Mouse (Mus musculus) embryo, embryonic 10.5 days (tissue): ENCODE results near the gene 6430571L13Rik.
A peak's percentile ranks its signal among the peaks of the same experiment; 100 is the strongest.

Experiments used
- DNase-seq: peaks from one replicate; pipeline ENCODE4 v3.0.0-alpha.2; 2015; ENCODE audit warnings: low spot score

6430571L13Rik gene

DNA sequence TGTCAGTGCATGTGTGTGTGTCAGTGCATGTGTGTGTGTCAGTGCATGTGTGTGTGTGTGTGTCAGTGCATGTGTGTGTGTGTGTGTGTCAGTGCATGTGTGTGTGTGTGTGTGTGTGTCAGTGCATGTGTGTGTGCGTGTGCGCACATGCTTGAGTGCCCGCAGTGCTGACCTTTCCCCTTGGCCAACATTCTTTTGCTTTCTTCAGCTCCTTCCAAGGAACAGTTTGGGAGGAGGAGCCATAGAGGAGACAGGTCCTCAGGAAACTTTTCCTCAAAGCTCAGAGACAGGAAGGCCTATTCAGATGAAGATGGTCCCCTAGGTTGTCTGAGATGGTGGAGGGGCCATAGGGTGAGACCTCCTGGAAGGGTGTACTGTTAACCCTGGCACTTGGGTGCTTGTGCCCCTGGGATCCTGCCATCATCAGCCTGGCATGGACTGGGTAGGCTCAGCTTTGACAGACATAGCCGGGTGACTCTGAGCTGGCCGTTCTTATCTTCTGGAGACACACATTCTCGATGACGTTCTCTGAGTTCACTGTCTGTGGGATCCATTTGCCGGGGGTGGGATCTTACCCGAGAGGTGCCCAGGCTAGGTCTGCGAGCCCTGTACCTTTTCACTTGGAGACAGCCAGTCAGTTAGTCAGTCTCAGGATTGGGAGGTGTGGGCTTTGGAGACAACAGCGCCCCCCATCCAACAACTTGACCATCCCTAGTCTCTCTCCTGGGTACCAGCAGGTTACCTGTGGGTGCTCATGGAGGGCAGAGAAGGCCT is 33.1 kb upstream of the 6430571L13Rik start:
- no peak for DNase-seq

DNA sequence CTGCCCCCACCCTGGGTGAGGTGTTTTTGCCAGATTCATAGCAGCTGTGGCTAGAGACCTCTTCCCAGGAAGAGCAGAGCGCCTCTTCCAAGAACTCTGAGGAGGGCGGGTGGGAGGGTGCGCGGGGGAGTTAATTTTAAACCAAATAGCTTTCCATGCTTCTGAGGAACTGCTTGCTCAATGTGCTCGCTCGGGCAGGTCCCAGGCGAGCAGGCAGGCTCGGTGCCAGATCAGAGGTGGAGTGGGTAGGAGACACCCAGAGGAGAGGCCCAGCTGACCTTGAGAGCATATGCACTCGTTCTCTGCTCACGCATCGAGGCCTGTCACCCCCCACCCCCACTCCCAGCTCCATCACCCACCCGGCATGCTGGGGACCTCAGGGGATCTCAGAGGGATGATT is 32.5 kb upstream of the 6430571L13Rik start:
- no peak for DNase-seq

DNA sequence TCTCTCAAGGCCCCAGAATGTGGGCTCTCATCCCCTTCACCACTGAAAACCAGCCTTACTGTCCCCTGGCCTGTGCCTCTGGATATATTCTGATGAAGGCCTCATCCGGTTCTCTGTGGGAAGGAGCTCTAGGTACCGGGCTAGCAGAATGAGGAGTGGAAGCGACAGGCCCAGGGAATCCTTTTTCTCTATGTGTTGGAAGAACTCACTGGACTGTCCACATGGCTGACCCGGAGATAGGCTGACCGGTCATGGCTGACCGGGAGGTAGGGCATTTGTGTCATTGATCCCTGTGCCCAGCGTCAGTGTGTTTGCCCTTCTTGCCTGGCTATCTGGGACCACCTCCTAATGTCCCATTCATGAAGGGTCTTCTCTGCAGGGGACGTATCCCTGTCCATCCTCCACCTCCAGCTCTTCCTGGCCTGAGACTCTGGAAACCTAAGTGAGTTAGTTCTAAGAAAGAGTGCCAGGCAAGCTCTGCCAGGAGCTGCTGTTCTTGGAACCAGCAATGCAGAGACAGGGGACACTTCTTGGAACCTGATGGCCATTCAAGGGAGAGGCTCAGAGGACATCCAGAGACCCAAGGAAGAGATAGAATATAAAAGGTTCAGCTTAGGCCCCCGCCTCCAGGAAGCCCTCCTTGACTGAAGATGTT is 31.9 kb upstream of the 6430571L13Rik start:
- DNase-seq = no peak

DNA sequence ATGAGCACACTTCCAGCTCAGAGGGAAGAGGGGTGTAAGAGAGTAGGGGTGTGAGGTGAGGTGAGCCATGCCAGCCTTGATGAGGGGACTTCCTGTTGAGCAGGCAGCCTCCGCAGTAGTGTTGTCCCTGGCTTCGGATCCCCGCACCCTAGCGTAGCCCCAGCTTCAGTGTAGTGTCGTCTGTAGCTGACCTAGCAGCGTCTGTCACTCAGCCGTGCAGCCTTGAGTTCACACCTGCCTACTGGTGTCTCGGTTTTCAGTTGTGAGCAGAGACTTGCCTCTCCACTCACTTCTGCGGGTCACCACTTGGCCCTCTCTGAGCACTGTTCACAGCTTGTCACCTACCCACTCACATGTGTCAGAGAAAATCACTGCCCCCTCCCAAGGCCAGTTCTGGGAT is 31.2 kb upstream of the 6430571L13Rik start:
- no peak for DNase-seq

DNA sequence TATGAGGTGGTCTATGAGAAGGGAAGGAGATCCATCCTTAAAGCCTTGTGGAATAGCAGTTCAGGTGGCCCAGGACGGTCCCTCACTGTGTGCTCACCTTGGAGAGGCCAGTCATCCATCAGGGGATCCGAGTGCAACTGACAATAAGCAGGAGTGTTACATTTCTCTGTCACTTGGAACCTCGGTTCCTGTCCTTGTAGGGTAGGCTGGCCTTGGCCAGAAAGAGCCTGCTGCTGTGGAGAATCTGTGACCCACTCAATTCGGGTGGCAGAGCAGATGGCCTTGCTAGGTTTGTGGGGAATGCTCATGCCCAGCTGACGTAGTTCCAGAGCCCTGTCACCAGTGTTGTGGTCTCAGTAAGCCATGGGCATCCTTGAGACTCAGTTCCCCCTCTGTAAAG is 30.8 kb upstream of the 6430571L13Rik start:
- no peak for DNase-seq

DNA sequence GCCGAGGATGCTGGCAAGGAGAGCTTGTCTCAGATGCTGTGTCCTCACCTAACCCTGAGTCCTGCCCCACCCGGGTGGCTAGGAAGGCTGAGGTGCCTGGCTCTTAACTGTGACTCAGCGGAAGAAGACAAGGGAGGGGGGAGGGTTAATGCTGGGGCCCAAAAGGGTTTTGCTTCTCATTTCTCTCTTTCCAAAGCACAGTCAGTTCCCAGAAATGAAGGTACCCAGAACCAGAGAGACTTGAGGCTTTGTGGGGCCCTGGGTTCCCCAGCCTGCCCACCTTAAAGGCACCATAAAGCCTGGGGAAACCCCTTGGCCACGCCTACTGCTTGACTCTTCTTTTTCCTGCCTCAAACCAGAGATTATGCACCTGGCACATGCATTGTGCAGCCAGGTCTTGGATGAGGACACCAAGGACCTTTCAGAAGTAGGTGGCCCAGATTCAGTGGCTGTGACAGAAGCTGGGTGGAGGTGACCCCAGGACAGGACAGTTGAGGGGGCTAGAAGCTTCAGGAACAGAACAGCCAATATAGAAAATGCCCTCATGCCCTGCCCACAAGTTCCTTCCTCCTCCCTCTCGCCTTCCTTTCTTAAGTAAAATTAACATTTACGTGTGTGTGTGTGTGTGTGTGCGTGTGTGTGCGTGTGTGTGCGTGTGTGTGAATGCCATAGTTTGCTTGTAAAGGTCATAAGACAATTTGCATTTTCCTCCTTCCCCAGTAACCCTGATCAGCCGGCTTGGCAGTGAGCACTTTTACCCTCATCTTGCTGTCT is 27.4 kb upstream of the 6430571L13Rik start:
- DNase-seq = no peak

DNA sequence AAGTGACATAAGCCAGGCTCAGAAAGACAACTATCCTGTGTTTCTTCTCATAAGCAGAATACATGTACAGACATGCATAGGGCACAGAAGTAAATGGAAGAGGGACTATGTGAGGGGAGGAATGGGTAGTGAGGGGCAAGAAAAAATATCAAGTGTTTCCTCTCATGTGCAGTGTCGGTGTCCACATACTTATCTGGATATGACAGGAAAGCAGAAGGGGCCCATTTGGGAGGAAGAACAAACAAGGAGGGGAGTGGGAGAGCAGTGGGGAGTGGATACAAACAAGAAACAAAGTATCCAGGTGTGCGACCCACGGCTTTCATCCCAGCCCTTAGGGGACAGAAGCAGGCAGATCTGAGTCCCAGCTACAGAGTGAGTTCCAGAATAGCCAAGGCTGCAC is 26.5 kb upstream of the 6430571L13Rik start:
- no peak for DNase-seq

DNA sequence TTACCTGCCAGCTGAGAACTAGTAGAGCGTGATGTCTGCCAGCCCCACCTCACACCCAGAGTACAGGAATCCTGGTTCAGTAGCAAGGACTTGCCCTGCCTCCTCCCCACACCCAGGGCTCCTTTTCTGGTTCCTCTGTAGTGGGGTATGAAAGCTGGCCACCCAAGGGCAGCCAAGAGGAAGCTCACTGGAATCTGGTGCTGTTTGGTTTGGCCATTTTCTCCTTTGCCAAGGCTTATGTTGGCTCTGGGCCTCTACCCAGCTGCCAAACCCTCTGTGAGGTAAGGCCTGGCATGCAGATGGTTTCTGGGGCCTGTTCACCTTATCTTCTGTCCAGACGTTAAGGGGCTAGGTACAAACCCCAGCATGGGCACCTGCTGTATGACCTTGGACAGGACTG is 24.6 kb upstream of the 6430571L13Rik start:
- DNase-seq = no peak

DNA sequence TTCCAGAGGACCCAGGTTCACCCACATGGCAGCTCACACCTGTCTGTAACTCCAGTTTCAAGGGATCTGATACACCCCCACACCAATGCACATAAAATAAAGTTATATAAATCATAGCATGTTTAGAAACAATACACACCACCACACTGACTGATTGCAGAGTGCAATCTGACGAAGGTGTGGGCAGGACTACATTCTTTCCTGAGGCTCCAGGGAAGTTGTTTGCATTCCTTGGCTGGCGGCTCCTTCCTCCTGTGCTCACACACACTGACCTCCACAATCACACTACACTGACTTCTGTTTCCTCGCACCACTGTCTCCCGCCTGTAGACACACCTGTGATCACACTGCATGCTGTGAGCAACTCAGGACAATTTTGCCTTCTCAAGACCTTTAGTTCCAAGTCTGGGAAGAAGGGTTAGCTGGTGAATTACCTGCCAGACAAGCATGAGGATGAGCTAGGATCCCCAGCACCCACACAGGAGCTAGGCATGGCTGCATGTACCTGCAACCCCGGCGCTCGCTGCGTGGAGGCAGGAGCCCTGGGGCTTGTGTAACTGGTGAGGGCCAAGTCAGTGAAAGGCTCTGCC is 17.8 kb upstream of the 6430571L13Rik start:
- DNase-seq = no peak

DNA sequence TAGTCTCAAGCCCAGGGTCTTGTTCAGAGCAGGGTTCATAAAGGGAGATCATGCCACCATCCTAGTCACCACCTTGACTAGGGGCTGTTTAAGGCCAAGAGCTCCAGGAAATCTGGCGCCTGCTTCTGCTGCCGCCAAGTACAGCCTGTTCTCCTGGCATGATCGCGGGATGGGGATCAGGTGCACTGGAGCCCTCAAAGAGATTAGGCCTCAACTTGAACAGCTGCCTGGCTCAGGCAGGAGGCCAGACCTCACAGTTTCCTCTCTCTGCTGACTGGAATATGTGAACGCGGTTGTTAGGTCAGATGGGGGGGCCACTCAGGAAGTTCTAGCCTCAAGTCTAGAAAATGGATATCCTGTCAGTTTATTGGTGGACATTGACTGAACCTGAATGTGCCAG is 16.8 kb upstream of the 6430571L13Rik start:
- no peak for DNase-seq

DNA sequence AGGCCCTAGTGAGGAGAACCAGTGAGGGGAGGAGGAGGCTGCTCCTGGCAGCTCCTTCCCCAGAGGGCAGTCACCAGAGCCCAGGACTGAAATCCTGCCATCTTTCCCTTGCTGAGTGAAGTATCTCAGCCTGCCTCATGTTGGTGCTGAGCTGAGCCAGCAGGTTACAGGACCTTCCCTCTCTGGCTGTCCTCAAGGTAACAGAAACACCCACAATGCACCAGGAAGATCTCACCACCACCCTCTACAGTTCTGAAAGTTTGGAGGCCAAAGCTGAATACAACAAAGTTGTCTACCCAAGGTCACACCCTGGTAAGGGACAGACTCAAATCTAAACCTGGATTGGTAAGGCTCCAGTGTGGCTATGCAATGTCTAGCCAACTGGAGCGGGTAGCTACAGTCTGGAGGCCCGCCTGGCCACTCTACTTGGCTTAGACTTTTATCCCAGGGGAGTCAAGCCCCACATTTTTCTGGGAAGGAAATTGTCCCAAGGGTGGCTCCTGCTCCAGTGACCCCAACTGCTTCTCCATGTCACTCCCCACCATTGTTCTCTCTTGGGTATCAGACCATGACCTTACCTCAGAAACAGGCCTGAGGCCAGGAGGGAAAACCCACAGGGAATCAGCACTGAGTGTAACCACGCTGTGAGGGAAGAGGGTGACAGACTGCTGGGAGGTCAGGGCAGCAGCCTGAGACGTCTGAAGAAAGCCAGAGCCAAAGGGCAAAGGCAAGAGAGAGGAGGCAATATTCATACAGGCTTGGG is 15.4 kb upstream of the 6430571L13Rik start:
- DNase-seq = no peak

DNA sequence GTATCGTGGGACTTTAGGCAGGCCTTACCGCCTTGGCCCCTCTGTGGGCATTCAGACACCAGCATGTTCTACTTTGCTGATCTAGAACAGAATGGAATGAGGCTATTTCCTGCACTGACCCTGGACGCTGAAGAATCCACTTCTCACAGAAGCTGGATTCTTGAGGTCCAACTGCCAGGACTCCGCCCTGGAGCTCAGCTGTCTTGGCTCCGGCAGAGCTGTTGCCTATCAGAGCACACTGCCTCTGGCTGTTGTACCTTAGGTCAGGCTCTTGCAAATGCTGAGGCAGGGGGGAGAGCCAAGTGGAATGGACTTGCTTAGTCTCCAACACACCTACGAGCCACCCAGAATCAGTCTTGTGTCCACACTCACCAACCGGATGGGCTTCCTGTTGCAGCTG is 14.5 kb upstream of the 6430571L13Rik start:
- DNase-seq = no peak

DNA sequence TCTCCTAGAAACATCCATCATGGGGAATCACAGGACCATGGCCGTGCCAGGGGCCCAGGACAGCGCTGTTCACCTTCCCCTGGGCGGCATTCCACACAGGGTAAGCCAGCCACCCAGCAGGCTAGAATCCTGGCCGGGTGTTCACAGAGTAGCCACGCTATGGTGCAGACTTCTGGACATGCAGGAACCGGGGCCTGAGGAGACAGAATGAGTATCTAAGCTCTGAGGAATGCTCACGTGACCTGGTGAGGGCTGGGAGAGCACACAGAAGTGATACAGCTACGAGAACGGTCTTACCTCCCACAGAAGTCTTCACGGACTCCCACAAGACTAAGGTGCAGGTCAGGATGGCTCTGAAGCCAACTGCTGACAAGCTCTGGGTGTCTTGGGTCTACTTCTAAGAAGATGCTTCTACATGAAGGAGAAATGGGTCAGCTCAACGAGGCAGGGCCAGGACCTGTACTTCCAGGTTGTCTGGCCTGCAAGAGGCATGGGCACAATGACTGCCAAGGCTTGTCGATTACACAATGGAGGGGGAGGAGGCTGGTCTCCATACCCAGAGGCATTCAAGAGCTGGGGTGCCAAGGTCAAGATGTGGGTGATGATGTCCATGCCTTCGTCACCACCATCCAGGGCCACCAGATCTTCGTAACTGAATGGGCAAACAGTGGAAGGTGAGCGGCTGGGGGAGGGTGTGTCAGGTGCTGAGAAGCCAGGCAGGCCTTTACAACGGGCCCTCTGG is 12.4 kb upstream of the 6430571L13Rik start:
- DNase-seq = no peak

DNA sequence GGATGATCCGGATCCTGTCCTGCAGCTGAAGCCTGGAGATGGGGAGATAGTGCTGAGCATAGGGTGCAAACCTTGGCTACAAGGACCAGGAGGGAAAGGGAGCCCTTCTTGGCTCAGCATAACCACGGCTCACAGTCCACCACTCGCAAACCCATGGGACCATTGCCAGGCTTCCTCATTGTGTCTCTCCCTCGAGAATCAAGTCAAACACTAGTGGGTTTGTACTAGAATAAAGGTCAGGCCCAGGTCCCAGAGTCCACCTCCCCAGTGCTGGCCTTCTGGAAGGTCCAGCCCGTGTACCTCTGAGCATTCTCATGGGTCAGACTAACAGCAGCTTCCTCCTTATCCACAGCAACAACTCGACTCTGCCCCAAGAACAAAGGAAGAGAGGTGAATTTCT is 9.6 kb upstream of the 6430571L13Rik start:
- DNase-seq = no peak

DNA sequence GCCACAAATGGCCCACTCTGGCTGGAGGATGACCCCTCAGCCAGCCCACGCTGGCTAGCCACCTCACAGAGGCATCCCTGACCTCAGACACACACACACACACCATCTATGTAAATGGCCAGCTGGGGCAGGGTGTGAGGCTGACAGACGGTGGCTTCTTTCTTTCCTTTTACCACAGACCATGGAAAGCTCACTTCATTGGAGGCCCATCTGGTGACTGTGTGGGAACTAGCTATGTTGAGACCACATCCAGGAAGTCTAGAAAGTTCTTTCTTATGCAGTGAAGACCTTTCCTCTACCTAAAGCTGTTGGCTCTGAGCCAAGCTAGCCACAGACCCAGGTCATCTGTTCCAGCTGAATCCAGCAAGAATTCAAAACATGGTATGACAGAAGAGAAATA is 6.7 kb upstream of the 6430571L13Rik start:
- DNase-seq = no peak

DNA sequence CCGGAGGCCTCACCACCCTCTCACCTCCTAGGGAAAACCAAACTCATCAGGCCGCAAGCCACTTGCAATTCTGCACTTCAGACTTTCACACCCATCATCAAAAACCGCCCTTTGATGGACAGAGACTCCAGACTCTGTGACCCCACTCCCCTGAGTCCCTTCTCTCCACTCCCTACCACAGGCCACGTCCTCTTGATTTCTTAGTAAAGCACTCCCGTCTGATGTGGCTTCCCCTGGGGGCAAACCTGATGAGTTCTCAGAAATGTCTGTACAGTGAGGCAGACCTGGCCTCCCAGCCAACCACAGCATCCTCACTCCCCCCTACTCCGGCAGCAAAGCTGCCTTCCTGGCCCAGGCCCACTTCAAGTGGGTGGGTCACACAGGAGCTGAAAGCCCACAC is 6.0 kb upstream of the 6430571L13Rik start:
- DNase-seq = no peak

DNA sequence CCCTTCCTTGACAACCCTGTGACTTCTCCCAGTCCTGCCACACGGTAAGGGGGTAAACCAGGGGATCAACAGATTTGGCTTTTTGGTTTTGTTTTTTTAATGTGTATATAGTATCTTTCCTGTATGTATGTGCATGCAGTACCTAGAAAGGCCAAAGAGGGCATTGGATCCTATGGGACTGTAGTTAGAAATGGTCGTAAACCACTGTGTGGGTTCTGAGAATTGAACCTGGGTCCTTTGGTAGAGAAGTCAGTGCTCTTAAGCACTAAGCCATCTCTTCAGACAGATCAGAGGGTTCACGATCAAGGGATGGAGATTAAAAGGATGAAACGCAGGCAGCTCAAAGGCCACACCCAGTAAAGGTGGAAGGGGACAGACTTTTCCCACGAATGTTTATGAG is 5.4 kb upstream of the 6430571L13Rik start:
- no peak for DNase-seq

DNA sequence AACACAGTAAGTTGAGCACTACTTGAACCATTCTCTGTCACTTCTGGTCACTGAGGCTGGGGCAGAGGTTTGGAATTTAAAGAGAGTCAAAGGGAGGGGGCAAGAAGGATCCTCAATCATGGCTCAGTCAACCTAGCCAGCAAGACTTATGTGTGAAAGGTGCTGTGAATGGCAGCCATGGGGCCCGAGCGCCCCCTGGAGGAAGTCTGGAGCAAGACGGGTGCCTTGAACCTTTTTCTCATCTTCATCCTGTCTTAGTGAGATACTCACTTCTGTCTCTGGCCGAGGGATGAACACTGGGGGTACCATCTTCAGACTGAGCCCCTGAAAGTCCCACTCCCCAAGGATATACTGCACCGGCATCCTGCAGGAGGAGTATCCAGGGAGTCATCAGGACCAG is 4.5 kb upstream of the 6430571L13Rik start:
- DNase-seq = peak; percentile 74

DNA sequence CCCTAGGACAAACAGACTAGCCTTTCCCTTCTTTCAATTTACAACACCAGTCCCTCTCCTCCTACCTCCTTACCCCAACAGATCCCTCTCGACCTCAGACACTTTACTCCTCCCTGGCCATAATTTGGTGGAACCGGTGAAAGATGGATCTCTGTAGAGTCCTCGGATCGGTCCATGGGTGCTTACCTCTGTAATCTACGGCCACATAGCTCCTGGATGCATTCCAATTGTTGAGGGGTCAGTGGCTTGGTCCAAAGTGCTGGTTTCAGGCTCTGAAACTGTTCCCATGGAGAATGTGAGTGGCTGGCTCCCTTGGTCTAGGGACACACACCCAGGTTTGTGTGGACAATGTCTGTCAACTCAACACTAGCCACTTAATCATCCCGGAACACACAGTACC is 4.0 kb upstream of the 6430571L13Rik start:
- DNase-seq = no peak

DNA sequence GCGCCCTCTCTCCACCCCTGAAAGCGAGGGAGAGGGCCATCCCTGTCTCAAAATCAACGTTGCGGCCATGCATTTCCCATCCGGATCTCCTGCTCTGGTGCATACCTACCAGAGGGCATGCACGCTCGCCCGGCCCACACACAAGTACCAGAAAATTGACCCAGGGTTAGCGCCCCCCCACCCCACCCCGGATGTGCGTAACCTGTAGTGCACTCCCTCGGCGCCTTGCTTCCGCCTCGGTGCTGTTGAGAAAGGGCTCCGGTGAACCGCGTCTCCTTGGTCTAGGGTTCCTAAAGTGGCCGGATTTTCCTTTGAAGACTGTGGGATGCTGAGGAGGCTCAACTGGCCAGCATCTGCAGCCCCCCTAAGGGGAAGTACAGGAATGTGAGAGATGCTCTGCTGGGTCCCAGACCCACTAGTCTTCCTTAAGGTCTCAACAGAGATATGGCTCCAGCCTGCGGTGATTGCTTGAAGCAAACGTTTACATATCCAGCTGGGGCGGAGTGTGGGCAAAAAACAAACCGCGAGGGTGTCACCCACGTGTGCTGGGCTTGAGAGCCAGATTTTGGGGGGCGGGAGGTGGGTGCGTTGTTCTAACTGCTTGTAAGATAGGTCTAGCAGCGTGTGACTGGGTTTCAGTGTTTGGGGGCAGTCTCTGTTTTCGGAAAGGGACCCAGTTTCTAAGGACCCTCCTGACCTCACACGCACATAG is 2.1 kb upstream of the 6430571L13Rik start, which contains the start of gene Hemk1:
Hemk1 (minus strand) TSS at position 179 of the 712 bp plus-strand sequence.
- peak; percentile 88 for DNase-seq
